Mouse (Mus musculus) liver, adult 2 months (tissue): ENCODE results near the gene Ctc1.

Source experiments
- CTCF ChIP-seq: fragments of 200-500 bp; IDR thresholded peaks from 2 replicates; pipeline ENCODE4 v1.5.1; 2011; ENCODE audit warnings: low read depth, low read length, control low read depth
- POLR2A ChIP-seq: fragments of 200-500 bp; IDR thresholded peaks from 2 replicates; pipeline ENCODE4 v1.6.1; 2011; ENCODE audit warnings: low read length, control low read depth; ENCODE audit not compliant: insufficient read depth; ENCODE audit errors: extremely low read depth

GRCm38 (mm10) chr11:69037231-69038061 lies 21.7 kb downstream of the Ctc1 start:
- TF ChIP-seq POLR2A, result no peak
- TF ChIP-seq CTCF, result no peak
